Mouse (Mus musculus) C2C12 (cell line): ENCODE data around the gene Tinf2. TPM values are rescaled to one million over a fixed set of nuclear protein-coding genes. Genes with fewer than 3 reads are reported as not detected.

Source experiments
- H3K27me3 ChIP-seq: one replicate; pipeline ENCODE4 v1.6.1; 2011; ENCODE audit not compliant: control insufficient read depth, insufficient read depth, insufficient read length
- H3K36me3 ChIP-seq: one replicate; pipeline ENCODE4 v1.6.1; 2011; ENCODE audit not compliant: control insufficient read depth, insufficient read depth
- H3K4me3 ChIP-seq: one replicate; pipeline ENCODE4 v1.5.1; 2011; ENCODE audit warnings: mild to moderate bottlenecking, control low read depth; ENCODE audit not compliant: poor library complexity, insufficient read depth, severe bottlenecking
- H3K79me2 ChIP-seq: one replicate; pipeline ENCODE4 v1.6.1; 2011; ENCODE audit not compliant: control insufficient read depth, insufficient read depth
- H3K79me3 ChIP-seq: one replicate; pipeline ENCODE4 v1.6.1; 2011; ENCODE audit warnings: low read depth, control low read depth
- H3ac ChIP-seq: one replicate; pipeline ENCODE3; 2011; ENCODE audit warnings: low read depth; ENCODE audit not compliant: control insufficient read depth, insufficient read length
- CEBPB ChIP-seq: IDR thresholded peaks from one replicate; pipeline ENCODE4 v1.6.1; 2011; ENCODE audit warnings: low read depth, mild to moderate bottlenecking, control low read depth, moderate library complexity
- CTCF ChIP-seq: IDR thresholded peaks from one replicate; pipeline ENCODE4 v1.5.1; 2011; ENCODE audit not compliant: control insufficient read depth, insufficient read depth, insufficient read length
- FOSL1 ChIP-seq: IDR thresholded peaks from one replicate; pipeline ENCODE4 v1.8.0; 2011; ENCODE audit warnings: mild to moderate bottlenecking, low read length; ENCODE audit not compliant: poor library complexity, insufficient read depth, severe bottlenecking
- MAX ChIP-seq: IDR thresholded peaks from one replicate; pipeline ENCODE4 v1.6.1; 2011; ENCODE audit warnings: mild to moderate bottlenecking, control low read depth
- MYOD1 ChIP-seq: IDR thresholded peaks from one replicate; pipeline ENCODE4 v1.6.1; 2011; ENCODE audit warnings: low read depth; ENCODE audit not compliant: control insufficient read depth, insufficient read length
- MYOG ChIP-seq: IDR thresholded peaks from one replicate; pipeline ENCODE4 v1.6.1; 2011; ENCODE audit not compliant: control insufficient read depth, insufficient read length; ENCODE audit errors: extremely low read depth
- USF1 ChIP-seq: IDR thresholded peaks from one replicate; pipeline ENCODE4 v1.6.1; 2011; ENCODE audit warnings: low read depth, mild to moderate bottlenecking, control low read depth, moderate library complexity
- polyA plus RNA-seq: library from polyadenylated mRNA; unstranded; fragments of >200 nt; fragmentation: generic; extraction: Trizol; gene quantifications from one replicate; pipeline ENCODE4 v1.2.1, GENCODE M21; 2012; ENCODE audit warnings: missing spikeins

Tinf2 gene
- polyA plus RNA-seq, 1 experiment, result 24.4 TPM

GRCm38 (mm10) chr14:55671486-55671832 lies 10.2 kb downstream of the Tinf2 start:
- no peak for TF ChIP-seq MAX
- TF ChIP-seq MYOD1, result no peak
- no peak for TF ChIP-seq MYOG
- TF ChIP-seq CTCF, result no peak
- TF ChIP-seq USF1, result no peak
- no peak for TF ChIP-seq CEBPB
- no peak for TF ChIP-seq FOSL1
- H3ac ChIP-seq, result peak overlapping the region; percentile 92
- H3K36me3 ChIP-seq, result peaks cover 37% of the 10 kb centered on the region
- H3K79me2 ChIP-seq, result peaks cover 76% of the 10 kb centered on the region
- H3K4me3 ChIP-seq, result peak overlapping the region; percentile 75
- H3K27me3 ChIP-seq, result no peaks in the 10 kb centered on the region
- H3K79me3 ChIP-seq, result peaks cover 54% of the 10 kb centered on the region

DNA sequence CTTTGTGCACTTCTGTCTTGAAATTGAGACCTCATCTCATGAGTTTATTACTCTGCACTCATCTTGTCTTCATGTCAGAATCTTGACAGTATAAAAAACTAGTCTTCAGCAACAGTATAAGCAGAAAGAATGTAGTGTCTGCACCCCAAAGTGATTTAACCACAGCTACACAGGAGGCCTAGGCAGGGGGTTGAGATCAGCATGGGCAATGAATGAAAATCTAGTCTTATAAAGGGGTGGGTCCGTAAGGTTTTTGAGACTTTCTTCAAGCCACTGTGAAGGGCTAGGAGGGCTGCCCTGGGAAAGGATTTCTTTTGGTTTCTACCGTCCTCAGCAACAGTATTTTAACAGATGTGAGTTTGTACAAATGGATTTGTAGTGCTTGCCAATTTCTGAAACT lies 21.0 kb downstream of the Tinf2 start:
- Histone ChIP-seq H3K79me2 (peaks cover 19% of the 10 kb centered on the region), H3K79me3 (no peaks in the 10 kb centered on the region), H3ac (no peak overlapping the region), H3K27me3 (no peaks in the 10 kb centered on the region), H3K36me3 (peaks cover 23% of the 10 kb centered on the region), H3K4me3 (no peak overlapping the region)
- no peak for TF ChIP-seq FOSL1
- TF ChIP-seq CEBPB, result no peak
- TF ChIP-seq MYOG, result no peak
- no peak for TF ChIP-seq CTCF
- no peak for TF ChIP-seq MYOD1
- no peak for TF ChIP-seq MAX
- TF ChIP-seq USF1, result no peak

GRCm38 (mm10) chr14:55659960-55660573 lies 21.6 kb downstream of the Tinf2 start, which contains the start of gene Mdp1:
Gene Mdp1 (minus strand): TSS chr14:55660508.
- peak within 1 kb of the TSS; percentile 42 for H3K4me3 ChIP-seq
- peak within 1 kb of the TSS; percentile 73 for H3ac ChIP-seq
- peaks cover 13% of the 10 kb centered on the region for H3K79me2 ChIP-seq
- no peaks in the 10 kb centered on the region for H3K27me3 ChIP-seq
- peak; percentile 73 for TF ChIP-seq CTCF
- no peak for TF ChIP-seq USF1
- H3K79me3 ChIP-seq, result no peaks in the 10 kb centered on the region
- peaks cover 23% of the 10 kb centered on the region for H3K36me3 ChIP-seq

DNA sequence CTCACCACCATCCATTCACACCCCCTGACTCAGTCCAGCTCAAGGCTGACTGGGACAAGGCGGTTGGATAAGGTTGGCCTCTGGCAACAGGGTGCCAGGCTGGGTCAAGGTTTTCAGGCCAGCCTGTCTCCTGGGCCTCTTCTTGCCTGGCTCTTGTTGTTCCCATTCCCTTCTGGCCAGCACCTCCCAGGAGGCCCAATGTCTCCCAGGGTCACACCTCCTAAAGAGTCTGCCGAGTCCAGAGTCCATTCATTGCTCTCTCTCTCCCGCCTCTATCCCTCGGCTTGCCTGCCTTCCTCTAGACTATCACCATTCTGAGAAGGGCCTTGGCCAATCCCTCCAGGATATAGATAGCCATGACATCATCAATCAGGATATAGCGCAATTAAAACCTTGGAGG lies 23.6 kb downstream of the Tinf2 start:
- Histone ChIP-seq H3K79me2 (no peaks in the 10 kb centered on the region), H3ac (no peak overlapping the region), H3K36me3 (peaks cover 15% of the 10 kb centered on the region), H3K27me3 (no peaks in the 10 kb centered on the region), H3K4me3 (no peak overlapping the region), H3K79me3 (no peaks in the 10 kb centered on the region)
- TF ChIP-seq MAX (no peak), CTCF (no peak), USF1 (no peak), MYOD1 (no peak), MYOG (no peak), CEBPB (no peak), FOSL1 (no peak)

DNA sequence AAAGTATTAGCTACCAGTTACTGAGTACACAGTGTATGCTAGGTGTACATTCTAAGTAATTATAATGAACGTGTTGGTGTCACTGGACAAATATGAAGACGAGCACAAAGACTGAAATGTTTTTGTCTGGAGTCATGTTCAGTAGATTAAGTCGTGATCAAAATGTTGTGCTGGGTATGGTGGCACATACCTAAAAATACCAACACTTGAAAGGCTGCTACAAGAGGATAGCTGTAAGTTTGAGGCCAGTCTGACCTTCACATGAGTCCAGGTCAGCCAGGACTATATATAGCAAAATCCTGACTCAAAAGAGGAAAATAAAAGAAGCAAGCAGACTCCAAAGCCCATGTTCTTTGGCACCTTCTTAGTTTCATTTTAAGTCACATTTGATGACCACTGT lies 24.7 kb downstream of the Tinf2 start:
- TF ChIP-seq USF1 (no peak), CTCF (no peak), MYOG (no peak), MYOD1 (no peak), FOSL1 (no peak), MAX (no peak), CEBPB (no peak)
- H3K36me3 ChIP-seq, result peaks cover 6% of the 10 kb centered on the region
- H3K79me2 ChIP-seq, result no peaks in the 10 kb centered on the region
- H3K4me3 ChIP-seq, result no peak overlapping the region
- H3K27me3 ChIP-seq, result no peaks in the 10 kb centered on the region
- no peaks in the 10 kb centered on the region for H3K79me3 ChIP-seq
- no peak overlapping the region for H3ac ChIP-seq

- Histone ChIP-seq H3ac (no peak overlapping the region), H3K27me3 (no peaks in the 10 kb centered on the region)
- no peak for TF ChIP-seq CEBPB
- no peak for TF ChIP-seq USF1
- TF ChIP-seq MYOD1, result no peak
- TF ChIP-seq MYOG, result no peak
- TF ChIP-seq CTCF, result no peak
- TF ChIP-seq MAX, result no peak
- TF ChIP-seq FOSL1, result no peak
Measured at GRCm38 (mm10) chr14:55651528-55651927, 30.1 kb downstream of the Tinf2 start.

More at GRCm38 (mm10) chr14:55651528-55651927, 30.1 kb downstream of the Tinf2 start:
- Histone ChIP-seq H3K4me3 (no peak overlapping the region), H3K79me3 (no peaks in the 10 kb centered on the region), H3K79me2 (peaks cover 8% of the 10 kb centered on the region), H3K36me3 (no peaks in the 10 kb centered on the region)
